9 mouse cellular contexts compared by ENCODE assay signal in the genomic region with DNA sequence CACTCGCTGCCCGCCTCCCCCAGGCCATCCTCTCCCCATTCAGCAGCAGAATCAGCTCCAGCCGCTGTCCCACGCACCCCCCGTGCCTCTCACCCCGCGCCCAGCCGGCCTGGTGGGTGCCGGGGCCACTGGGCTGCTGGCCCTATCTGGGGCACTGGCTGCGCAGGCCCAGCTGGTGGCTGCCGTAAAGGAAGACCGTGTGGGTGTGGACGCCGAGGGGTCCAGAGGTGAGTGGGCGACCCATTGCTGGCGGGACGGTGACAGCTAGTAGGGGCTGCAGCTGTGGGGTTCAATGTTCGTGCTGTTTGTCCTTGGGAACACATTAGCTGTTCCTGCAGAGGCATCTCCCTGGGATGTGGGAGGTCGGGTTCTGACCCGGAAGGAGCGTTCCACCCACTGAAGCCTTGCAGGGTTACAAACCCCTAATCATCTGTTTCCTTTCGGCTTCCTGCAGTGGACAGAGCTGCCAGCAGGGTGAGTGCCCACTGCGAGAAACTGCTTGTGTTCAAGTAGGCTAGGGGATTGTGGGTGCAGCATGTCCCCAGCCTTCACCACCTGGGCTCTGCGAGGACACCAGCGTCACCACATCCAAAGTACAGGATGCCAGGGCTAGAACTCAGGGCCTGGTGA. TPM values are rescaled to one million over a fixed set of nuclear protein-coding genes. Genes with fewer than 3 reads are reported as not detected.
DNase-seq lines count a peak whose midpoint lies in the region; ATAC-seq and TF ChIP-seq lines count a peak whose summit lies in the region.
"Had no signal": no experiment of that assay in that cellular context is flagged by ENCODE, and none has a peak within 500 bp of the region (broad histone marks: within the 10 kb centered on the region; RNA-seq: fewer than 3 reads in every experiment).

No protein-coding gene starts in this region.

- TF ChIP-seq POLR2A in bone marrow, adult 2 months (IDR thresholded peaks at IDR 0.05; ENCODE audit: borderline replicate concordance, control insufficient read depth, low read depth, low read length), result no peak

- H3K27me3 ChIP-seq in kidney, embryonic 14.5 days (ENCODE audit: control insufficient read depth, insufficient read depth, low read length), result peaks cover 6% of the 10 kb centered on the region; the same call in 1 of the 2 replicates
- no peaks in the 10 kb centered on the region for H3K27me3 ChIP-seq in kidney, postnatal 0 days (ENCODE audit: insufficient read depth, low read length)

- ATAC-seq in kidney, embryonic 14.5 days (ENCODE audit: low FRiP score, low TSS enrichment), result peak; percentile 28
- peak; percentile 42 for ATAC-seq in kidney, postnatal 0 days (replicated peaks; ENCODE audit: low FRiP score, low read depth)

- no peaks in the 10 kb centered on the region for H3K36me3 ChIP-seq in kidney, embryonic 14.5 days (ENCODE audit: control insufficient read depth, insufficient read depth, low read length)
- H3K36me3 ChIP-seq in kidney, postnatal 0 days (ENCODE audit: insufficient read depth, low read length), result peaks cover 4% of the 10 kb centered on the region; the same call in 1 of the 2 replicates

- H3K9ac ChIP-seq in kidney, embryonic 14.5 days (ENCODE audit: low read depth, low read length), result 0 out of 2 replicates have a peak overlapping the region, but pooled peaks have one; percentile 31
- H3K9ac ChIP-seq in kidney, postnatal 0 days (ENCODE audit: low read depth, low read length), result no peak overlapping the region

- peaks cover 26% of the 10 kb centered on the region for H3K4me1 ChIP-seq in kidney, embryonic 14.5 days (ENCODE audit: control insufficient read depth, insufficient read depth, low read length)
- H3K4me1 ChIP-seq in bone marrow, adult 2 months (ENCODE audit: control insufficient read depth, insufficient read depth, low read length), result peaks cover 2% of the 10 kb centered on the region
- peaks cover 10% of the 10 kb centered on the region; the same call in 1 of the 2 replicates for H3K4me1 ChIP-seq in kidney, postnatal 0 days (replicated peaks; ENCODE audit: insufficient read depth, low read length)

- no peak for DNase-seq in kidney, adult 18-20 months
- peak; percentile 74 for DNase-seq in kidney, postnatal 0 days (ENCODE audit: low spot score)
- DNase-seq in natural killer cell, adult 2 months (ENCODE audit: low spot score in 2 of 2), result peak; percentile 56 to 57
- no peak for DNase-seq in right cerebral cortex, postnatal 25 days
- DNase-seq in frontal cortex, adult 2 months (ENCODE audit: extremely low spot score in 1 of 2, low spot score in 1 of 2), result no peak
- DNase-seq in adrenal gland, adult 2 months, result no peak

- H3K4me2 ChIP-seq in kidney, embryonic 14.5 days (replicated peaks; ENCODE audit: low read depth, low read length), result peak overlapping the region; percentile 34; the same call in 1 of the 2 replicates
- peak overlapping the region; percentile 19 for H3K4me2 ChIP-seq in kidney, postnatal 0 days (ENCODE audit: low read length)

- peak; percentile 38; the same call in 1 of the 2 replicates for TF ChIP-seq CTCF in bone marrow, adult 2 months (IDR thresholded peaks at IDR 0.05; ENCODE audit: control insufficient read depth, insufficient read depth, low read length)
- peak; percentile 60 for TF ChIP-seq CTCF in kidney, postnatal 0 days (IDR thresholded peaks at IDR 0.05; ENCODE audit: low read depth)

- no peak overlapping the region for H3K27ac ChIP-seq in kidney, embryonic 14.5 days (ENCODE audit: low read depth, low read length)
- peak overlapping the region; percentile 40 for H3K27ac ChIP-seq in bone marrow, adult 2 months (ENCODE audit: control insufficient read depth, insufficient read depth, low read depth, low read length, poor library complexity)
- H3K27ac ChIP-seq in kidney, postnatal 0 days, result no peak overlapping the region

- no peaks in the 10 kb centered on the region for H3K9me3 ChIP-seq in kidney, embryonic 14.5 days (ENCODE audit: control insufficient read depth, low read length)
- H3K9me3 ChIP-seq in kidney, postnatal 0 days (replicated peaks; ENCODE audit: low read length), result no peaks in the 10 kb centered on the region

- 0 out of 2 replicates have a peak overlapping the region, but pooled peaks have one; percentile 12 for H3K4me3 ChIP-seq in kidney, embryonic 14.5 days (ENCODE audit: low read length)
- peak overlapping the region; percentile 46 for H3K4me3 ChIP-seq in bone marrow, adult 2 months (replicated peaks; ENCODE audit: control insufficient read depth, low read depth, low read length)
- H3K4me3 ChIP-seq in kidney, postnatal 0 days (replicated peaks; ENCODE audit: low read depth, low read length), result no peak overlapping the region
- H3K4me3 ChIP-seq: myocyte had no signal

- 25% methylated on average over 25 of the region's 25 CpGs for WGBS in kidney, embryonic 14.5 days
- 6% methylated on average over 25 of the region's 25 CpGs for WGBS in bone marrow, adult 2 months
- 28% methylated on average over 25 of the region's 25 CpGs for WGBS in kidney, postnatal 0 days

RNA-seq across cellular contexts. Expression of a gene that starts 6.2 kb away (rescaled TPM):
- polyA plus RNA-seq in kidney, embryonic 14.5 days (2014; fragmentation: Nextera tagmentation; extraction: Ambion mirVana), result 29.3 and 30.4 TPM in 2 replicates
- 18.5 and 41.7 TPM in 2 replicates for polyA plus RNA-seq in bone marrow, adult 2 months (2011; ENCODE audit: insufficient read depth, insufficient read length, low replicate concordance, missing spikeins)
- 29.2 and 30.8 TPM in 2 replicates for polyA plus RNA-seq in kidney, postnatal 0 days (2015; fragmentation: Nextera tagmentation; extraction: Ambion mirVana)
- 120 and 136 TPM in 2 replicates for polyA plus RNA-seq in frontal cortex, adult 2 months (2012; rRNA removed)
- 10 to 100 TPM; 50.4 to 51.0 TPM for total RNA-seq in adrenal gland, adult 2 months (2021)
- polyA plus RNA-seq in adrenal gland, adult 2 months (2012; rRNA removed), result 417 and 691 TPM in 2 replicates

RNA-seq across cellular contexts. Expression of a gene that starts 20.3 kb away (rescaled TPM):
- 12.6 and 15.5 TPM in 2 replicates for polyA plus RNA-seq in kidney, embryonic 14.5 days (2014; fragmentation: Nextera tagmentation; extraction: Ambion mirVana)
- polyA plus RNA-seq in bone marrow, adult 2 months (2011; ENCODE audit: insufficient read depth, insufficient read length, low replicate concordance, missing spikeins), result 23.2 and 27.8 TPM in 2 replicates
- 7.3 and 9.4 TPM in 2 replicates for polyA plus RNA-seq in kidney, postnatal 0 days (2015; fragmentation: Nextera tagmentation; extraction: Ambion mirVana)
- polyA plus RNA-seq in frontal cortex, adult 2 months (2012; rRNA removed), result 12.8 and 17.4 TPM in 2 replicates
- total RNA-seq in adrenal gland, adult 2 months (2021), result 10 to 100 TPM; 24.0 to 59.6 TPM
- 49.5 and 90.8 TPM in 2 replicates for polyA plus RNA-seq in adrenal gland, adult 2 months (2012; rRNA removed)

RNA-seq across cellular contexts. Expression of a gene that starts 21.3 kb away (rescaled TPM):
- polyA plus RNA-seq in kidney, embryonic 14.5 days (2014; fragmentation: Nextera tagmentation; extraction: Ambion mirVana), result 408 and 609 TPM in 2 replicates
- polyA plus RNA-seq in bone marrow, adult 2 months (2011; ENCODE audit: insufficient read depth, insufficient read length, low replicate concordance, missing spikeins), result 183 and 306 TPM in 2 replicates
- polyA plus RNA-seq in kidney, postnatal 0 days (2015; fragmentation: Nextera tagmentation; extraction: Ambion mirVana), result 566 and 582 TPM in 2 replicates
- polyA plus RNA-seq in frontal cortex, adult 2 months (2012; rRNA removed), result 867 and 972 TPM in 2 replicates
- total RNA-seq in adrenal gland, adult 2 months (2021), result 1,000 to 10,000 TPM; 1,028 to 1,195 TPM
- polyA plus RNA-seq in adrenal gland, adult 2 months (2012; rRNA removed), result 3,784 and 4,442 TPM in 2 replicates

RNA-seq across cellular contexts. Expression of a gene that starts 25.5 kb away (rescaled TPM):
- polyA plus RNA-seq in kidney, embryonic 14.5 days (2014; fragmentation: Nextera tagmentation; extraction: Ambion mirVana), result 0.84 and 0.86 TPM in 2 replicates
- 3.9 and 6.6 TPM in 2 replicates for polyA plus RNA-seq in bone marrow, adult 2 months (2011; ENCODE audit: insufficient read depth, insufficient read length, low replicate concordance, missing spikeins)
- 0.33 and 0.37 TPM in 2 replicates for polyA plus RNA-seq in kidney, postnatal 0 days (2015; fragmentation: Nextera tagmentation; extraction: Ambion mirVana)
- 4.1 and 5.2 TPM in 2 replicates for polyA plus RNA-seq in frontal cortex, adult 2 months (2012; rRNA removed)
- 1 to 10 TPM; 1.1 to 2.3 TPM for total RNA-seq in adrenal gland, adult 2 months (2021)
- polyA plus RNA-seq in adrenal gland, adult 2 months (2012; rRNA removed), result 0.26 and 0.59 TPM in 2 replicates

RNA-seq across cellular contexts. Expression of a gene that starts 35.6 kb away (rescaled TPM):
- polyA plus RNA-seq in kidney, embryonic 14.5 days (2014; fragmentation: Nextera tagmentation; extraction: Ambion mirVana), result 77.7 and 89.2 TPM in 2 replicates
- polyA plus RNA-seq in bone marrow, adult 2 months (2011; ENCODE audit: insufficient read depth, insufficient read length, low replicate concordance, missing spikeins), result 12.3 and 23.8 TPM in 2 replicates
- polyA plus RNA-seq in kidney, postnatal 0 days (2015; fragmentation: Nextera tagmentation; extraction: Ambion mirVana), result 69.5 and 72.3 TPM in 2 replicates
- polyA plus RNA-seq in frontal cortex, adult 2 months (2012; rRNA removed), result 147 and 150 TPM in 2 replicates
- total RNA-seq in adrenal gland, adult 2 months (2021), result 10 to 100 TPM; 76.6 to 86.0 TPM
- polyA plus RNA-seq in adrenal gland, adult 2 months (2012; rRNA removed), result 122 and 124 TPM in 2 replicates

Comparison
In these comparisons a context has a peak if more than half of its experiments do, and no peak if none do; other contexts are left out.
1. DNase-seq: peak in kidney, postnatal 0 days (single experiment) and natural killer cell, adult 2 months (2 of 2); none in kidney, adult 18-20 months (single experiment), right cerebral cortex, postnatal 25 days (single experiment), frontal cortex, adult 2 months (0 of 2) and adrenal gland, adult 2 months (single experiment).